ENCODE assay signal across 25 mouse cellular contexts in the genomic region with DNA sequence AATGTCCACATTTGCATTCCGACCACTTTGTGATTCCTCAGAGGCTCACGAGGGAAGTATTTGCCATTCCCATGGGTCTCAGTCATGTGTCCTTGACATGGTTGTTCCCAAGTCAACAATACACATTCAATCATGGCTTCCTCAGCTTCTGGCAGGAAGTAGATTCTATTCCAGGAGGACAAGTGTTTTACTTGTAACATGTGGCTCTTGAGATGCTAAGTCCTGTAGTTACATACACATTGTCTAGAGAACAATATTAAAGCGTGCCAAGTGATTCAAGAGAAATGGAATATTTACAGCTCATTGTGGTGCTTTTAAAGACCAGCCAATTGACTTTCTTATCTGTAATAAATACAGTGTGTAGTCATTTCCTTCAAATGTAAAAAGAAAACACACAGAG.
"Had no signal": no experiment of that assay in that cellular context is flagged by ENCODE, and none has a peak within 500 bp of the region (broad histone marks: within the 10 kb centered on the region; RNA-seq: fewer than 3 reads in every experiment).

No protein-coding gene starts in this region.

- H3K4me1 ChIP-seq: heart, embryonic 13.5 days; heart, embryonic 15.5 days; hindbrain, embryonic 10.5 days; hindbrain, embryonic 12.5 days; intestine, embryonic 15.5 days; limb, embryonic 13.5 days had no signal

- H3K4me3 ChIP-seq: gastrocnemius, adult 2 months; heart, embryonic 13.5 days; heart, embryonic 15.5 days; hindbrain, embryonic 10.5 days; hindbrain, embryonic 12.5 days; intestine, embryonic 15.5 days; layer of hippocampus, adult 2 months; left cerebral cortex, adult 2 months; limb, embryonic 13.5 days had no signal

- H3K4me2 ChIP-seq: heart, embryonic 11.5 days; heart, embryonic 13.5 days; heart, embryonic 15.5 days; hindbrain, embryonic 12.5 days; hindbrain, embryonic 14.5 days; intestine, embryonic 15.5 days; limb, embryonic 13.5 days had no signal

- H3K9ac ChIP-seq: heart, embryonic 13.5 days; heart, embryonic 15.5 days; hindbrain, embryonic 12.5 days; hindbrain, embryonic 14.5 days; intestine, embryonic 15.5 days; limb, embryonic 13.5 days had no signal

- ATAC-seq: hindbrain, embryonic 16.5 days; inflammation-experienced regulatory T-cells, adult 6 months; intestine, embryonic 15.5 days; intestine, postnatal 0 days had no signal

- H3K36me3 ChIP-seq: heart, embryonic 13.5 days; heart, embryonic 15.5 days; hindbrain, embryonic 10.5 days; hindbrain, embryonic 12.5 days; intestine, embryonic 15.5 days; limb, embryonic 13.5 days had no signal

- H3K27me3 ChIP-seq: heart, embryonic 13.5 days; heart, embryonic 15.5 days; hindbrain, embryonic 12.5 days; intestine, embryonic 15.5 days; limb, embryonic 13.5 days had no signal

- H3K27ac ChIP-seq: gastrocnemius, adult 2 months; heart, embryonic 13.5 days; heart, embryonic 15.5 days; hindbrain, embryonic 10.5 days; hindbrain, embryonic 12.5 days; hindbrain, embryonic 14.5 days; intestine, embryonic 15.5 days; layer of hippocampus, adult 2 months; left cerebral cortex, adult 2 months; limb, embryonic 13.5 days had no signal

- H3K9me3 ChIP-seq: heart, embryonic 15.5 days; hindbrain, embryonic 12.5 days; intestine, embryonic 15.5 days had no signal

- DNase-seq: gastrocnemius, adult 2 months; gastrocnemius, postnatal 10 days; gastrocnemius, postnatal 25 days; heart, adult 18-20 months; heart, postnatal 10 days; heart, postnatal 4 days; kidney, adult 18-20 months; kidney, adult 8-10 months; kidney, postnatal 10 days; kidney, postnatal 25 days; kidney, postnatal 4 days; liver had no signal
